In genomic region chr5:65038811-65039571, GRCm38 (mm10) we compare ENCODE assay signal across 8 mouse cellular contexts. TPM values are rescaled to one million over a fixed set of nuclear protein-coding genes. Genes with fewer than 3 reads are reported as not detected.
DNase-seq lines count a peak whose midpoint lies in the region; ATAC-seq and TF ChIP-seq lines count a peak whose summit lies in the region.

No protein-coding gene starts in this region.

- no peaks in the 10 kb centered on the region for H3K27me3 ChIP-seq in midbrain, embryonic 11.5 days (ENCODE audit: control insufficient read depth, insufficient read depth, low read length)
- H3K27me3 ChIP-seq in midbrain, postnatal 0 days (ENCODE audit: insufficient read depth, low read length) = no peaks in the 10 kb centered on the region
- H3K27me3 ChIP-seq in kidney, embryonic 14.5 days (ENCODE audit: control insufficient read depth, insufficient read depth, low read length) = no peaks in the 10 kb centered on the region
- H3K27me3 ChIP-seq in stomach, postnatal 0 days (ENCODE audit: control insufficient read depth, insufficient read depth, low read length) = no peaks in the 10 kb centered on the region
- no peaks in the 10 kb centered on the region for H3K27me3 ChIP-seq in midbrain, embryonic 10.5 days (ENCODE audit: low read depth, poor library complexity, severe bottlenecking)

- no peak overlapping the region for H3K9ac ChIP-seq in midbrain, embryonic 11.5 days (ENCODE audit: low read length)
- H3K9ac ChIP-seq in midbrain, postnatal 0 days (replicated peaks; ENCODE audit: low read length, poor library complexity, severe bottlenecking) = no peak overlapping the region
- H3K9ac ChIP-seq in kidney, embryonic 14.5 days (ENCODE audit: low read depth, low read length) = no peak overlapping the region
- no peak overlapping the region for H3K9ac ChIP-seq in stomach, postnatal 0 days (ENCODE audit: low read length)

- no peak for ATAC-seq in midbrain, embryonic 11.5 days (ENCODE audit: low FRiP score)
- ATAC-seq in midbrain, postnatal 0 days (ENCODE audit: low FRiP score) = no peak
- peak; percentile 39; the same call in 1 of the 2 replicates for ATAC-seq in kidney, embryonic 14.5 days (ENCODE audit: low FRiP score, low TSS enrichment)
- ATAC-seq in stomach, postnatal 0 days (ENCODE audit: low FRiP score, low TSS enrichment) = peak; percentile 40; the same call in 1 of the 2 replicates

- no peak overlapping the region for H3K4me2 ChIP-seq in midbrain, embryonic 11.5 days
- H3K4me2 ChIP-seq in midbrain, postnatal 0 days (ENCODE audit: low read depth, low read length, poor library complexity, severe bottlenecking) = no peak overlapping the region
- no peak overlapping the region for H3K4me2 ChIP-seq in kidney, embryonic 14.5 days (replicated peaks; ENCODE audit: low read depth, low read length)
- H3K4me2 ChIP-seq in stomach, postnatal 0 days (replicated peaks; ENCODE audit: low read depth) = no peak overlapping the region

- H3K36me3 ChIP-seq in midbrain, embryonic 11.5 days (ENCODE audit: control insufficient read depth, insufficient read depth, low read length) = no peaks in the 10 kb centered on the region
- H3K36me3 ChIP-seq in midbrain, postnatal 0 days (ENCODE audit: insufficient read depth, low read length) = no peaks in the 10 kb centered on the region
- peaks cover 3% of the 10 kb centered on the region; the same call in 1 of the 2 replicates for H3K36me3 ChIP-seq in kidney, embryonic 14.5 days (ENCODE audit: control insufficient read depth, insufficient read depth, low read length)
- H3K36me3 ChIP-seq in stomach, postnatal 0 days (ENCODE audit: control insufficient read depth, insufficient read depth, low read length) = peaks cover 11% of the 10 kb centered on the region
- no peaks in the 10 kb centered on the region for H3K36me3 ChIP-seq in midbrain, embryonic 10.5 days

- DNase-seq in midbrain, embryonic 11.5 days (ENCODE audit: low spot score, missing footprints) = peak; percentile 69
- no peak for DNase-seq in midbrain, postnatal 0 days (ENCODE audit: low spot score)
- peak; percentile 39 to 54 for DNase-seq in heart, adult 18-20 months
- DNase-seq in stomach, postnatal 0 days (ENCODE audit: low spot score) = no peak
- no peak for DNase-seq in c-Kit-positive CD71-positive TER-119-positive erythroid progenitor cells, embryonic 14.5 days (ENCODE audit: low spot score)
- DNase-seq in midbrain, embryonic 10.5 days (ENCODE audit: low spot score) = no peak
- no peak for DNase-seq in adipocyte (ENCODE audit: low spot score)

- no peaks in the 10 kb centered on the region for H3K9me3 ChIP-seq in midbrain, embryonic 11.5 days (ENCODE audit: control insufficient read depth, low read length)
- no peaks in the 10 kb centered on the region for H3K9me3 ChIP-seq in midbrain, postnatal 0 days (ENCODE audit: low read length)
- no peaks in the 10 kb centered on the region for H3K9me3 ChIP-seq in kidney, embryonic 14.5 days (ENCODE audit: control insufficient read depth, low read length)
- no peaks in the 10 kb centered on the region for H3K9me3 ChIP-seq in stomach, postnatal 0 days (ENCODE audit: control insufficient read depth, low read length)
- no peaks in the 10 kb centered on the region for H3K9me3 ChIP-seq in midbrain, embryonic 10.5 days (replicated peaks)

- no peak overlapping the region for H3K27ac ChIP-seq in midbrain, embryonic 11.5 days (ENCODE audit: low read depth, low read length)
- H3K27ac ChIP-seq in midbrain, postnatal 0 days (ENCODE audit: low read depth, low read length) = no peak overlapping the region
- H3K27ac ChIP-seq in kidney, embryonic 14.5 days (ENCODE audit: low read depth, low read length) = peak overlapping the region; percentile 62; the same call in 1 of the 2 replicates
- peak overlapping the region; percentile 71 for H3K27ac ChIP-seq in stomach, postnatal 0 days (replicated peaks)
- no peak overlapping the region for H3K27ac ChIP-seq in midbrain, embryonic 10.5 days (replicated peaks)

- no peak overlapping the region for H3K4me3 ChIP-seq in midbrain, embryonic 11.5 days (ENCODE audit: low read depth, low read length)
- no peak overlapping the region for H3K4me3 ChIP-seq in midbrain, postnatal 0 days (ENCODE audit: low read depth, low read length)
- no peak overlapping the region for H3K4me3 ChIP-seq in kidney, embryonic 14.5 days (ENCODE audit: low read length)
- no peak overlapping the region for H3K4me3 ChIP-seq in stomach, postnatal 0 days (ENCODE audit: low read depth, low read length)
- H3K4me3 ChIP-seq in midbrain, embryonic 10.5 days = no peak overlapping the region

- WGBS in midbrain, embryonic 11.5 days = 83% methylated on average over 11 of the region's 11 CpGs
- WGBS in midbrain, postnatal 0 days = 72% methylated on average over 11 of the region's 11 CpGs
- 70% methylated on average over 11 of the region's 11 CpGs for WGBS in kidney, embryonic 14.5 days
- 62% methylated on average over 11 of the region's 11 CpGs for WGBS in stomach, postnatal 0 days
- WGBS in midbrain, embryonic 10.5 days = 87% methylated on average over 11 of the region's 11 CpGs

- H3K4me1 ChIP-seq in midbrain, embryonic 11.5 days (ENCODE audit: control insufficient read depth, insufficient read depth, low read length) = no peaks in the 10 kb centered on the region
- H3K4me1 ChIP-seq in midbrain, postnatal 0 days (ENCODE audit: insufficient read depth, low read length) = no peaks in the 10 kb centered on the region
- 0 out of 2 replicates have a peak, but pooled peaks cover 4% of the 10 kb centered on the region for H3K4me1 ChIP-seq in kidney, embryonic 14.5 days (ENCODE audit: control insufficient read depth, insufficient read depth, low read length)
- no peaks in the 10 kb centered on the region for H3K4me1 ChIP-seq in stomach, postnatal 0 days (replicated peaks; ENCODE audit: control insufficient read depth, insufficient read depth)
- H3K4me1 ChIP-seq in midbrain, embryonic 10.5 days = no peaks in the 10 kb centered on the region

- no peak for TF ChIP-seq EP300 in stomach, postnatal 0 days (optimal IDR thresholded peaks at IDR 0.05)

- no peak for TF ChIP-seq CTCF in midbrain, postnatal 0 days (IDR thresholded peaks at IDR 0.05)
- no peak for TF ChIP-seq CTCF in stomach, postnatal 0 days (IDR thresholded peaks at IDR 0.05; ENCODE audit: low read depth)

RNA-seq across cellular contexts. Expression of gene Tmem156, which starts 52.9 kb away (rescaled TPM):
- 0.19 TPM in 1 of 2 replicates, not detected in the other for polyA plus RNA-seq in midbrain, embryonic 11.5 days (2014; fragmentation: Nextera tagmentation; extraction: Ambion mirVana)
- total RNA-seq in midbrain, postnatal 0 days (2014; rRNA removed) = not detected in 2 replicates
- 0.11 and 0.23 TPM in 2 replicates for polyA plus RNA-seq in midbrain, postnatal 0 days (2015; fragmentation: Nextera tagmentation; extraction: Ambion mirVana)
- total RNA-seq in heart, adult 18-20 months (2021) = under 1 TPM in 1 of 2 experiments, not detected in 1; 0.69 TPM
- polyA plus RNA-seq in kidney, embryonic 14.5 days (2014; fragmentation: Nextera tagmentation; extraction: Ambion mirVana) = 0.13 and 0.31 TPM in 2 replicates
- 1.1 and 1.6 TPM in 2 replicates for polyA plus RNA-seq in stomach, postnatal 0 days (2015; fragmentation: Nextera tagmentation; extraction: Ambion mirVana)
- 0.15 TPM in 1 of 2 replicates, not detected in the other for polyA plus RNA-seq in midbrain, embryonic 10.5 days (2016; fragmentation: Nextera tagmentation; extraction: Ambion mirVana)

Comparison
In these comparisons a context has a peak if more than half of its experiments do, and no peak if none do; other contexts are left out.
1. DNase-seq: peak in midbrain, embryonic 11.5 days (single experiment) and heart, adult 18-20 months (2 of 2); none in midbrain, postnatal 0 days (single experiment), stomach, postnatal 0 days (single experiment), c-Kit-positive CD71-positive TER-119-positive erythroid progenitor cells, embryonic 14.5 days (single experiment), midbrain, embryonic 10.5 days (single experiment) and adipocyte (single experiment).
2. ATAC-seq: peak in kidney, embryonic 14.5 days (single experiment) and stomach, postnatal 0 days (single experiment); none in midbrain, embryonic 11.5 days (single experiment) and midbrain, postnatal 0 days (single experiment).
3. H3K27ac ChIP-seq: peak in kidney, embryonic 14.5 days (single experiment) and stomach, postnatal 0 days (single experiment); none in midbrain, embryonic 11.5 days (single experiment), midbrain, postnatal 0 days (single experiment) and midbrain, embryonic 10.5 days (single experiment).